Mouse (Mus musculus): ENCODE measurements around the gene Slc35c2.

DNA sequence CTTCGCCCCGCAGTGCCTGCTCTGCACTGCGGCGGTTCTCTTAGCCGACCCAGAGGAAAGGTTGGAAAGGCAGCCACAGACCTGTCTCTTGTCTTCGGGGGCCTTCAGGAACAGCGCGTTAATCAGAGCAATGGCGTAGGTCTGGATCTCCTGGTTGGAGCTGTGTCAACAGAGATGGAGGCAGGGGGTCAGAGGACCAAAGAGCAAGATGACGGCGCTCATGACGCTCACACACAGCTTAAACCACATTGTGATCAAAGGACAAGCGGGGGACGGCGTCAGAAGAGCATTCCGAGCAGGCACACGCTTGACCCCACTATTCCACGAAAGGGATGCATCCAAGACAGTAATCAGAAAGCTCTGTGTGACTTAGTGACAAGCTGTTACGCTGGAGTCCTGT is 17.1 kb upstream of the Slc35c2 start:
- no peak for TF ChIP-seq ZNF384 (IDR thresholded peaks at IDR 0.05; ENCODE audit: low read depth, low read length)
- TF ChIP-seq ZC3H11A (IDR thresholded peaks at IDR 0.05; ENCODE audit: borderline replicate concordance, low read depth, low read length), result no peak
- TF ChIP-seq CHD2 (IDR thresholded peaks at IDR 0.05; ENCODE audit: low read depth, low read length), result no peak
- no peak for TF ChIP-seq HCFC1 (IDR thresholded peaks at IDR 0.05; ENCODE audit: borderline replicate concordance, insufficient read depth, low read length)
